Mouse (Mus musculus) liver, embryonic 11.5 days (tissue): ENCODE results near the gene Lrrc45. TPM values are rescaled to one million over a fixed set of nuclear protein-coding genes. Genes with fewer than 3 reads are reported as not detected.

Source experiments
- ATAC-seq: fragments of 200-750 bp; cut with Nextera tagmentation; replicated peaks from 2 replicates; pipeline ENCODE4 v1.8.0; 2017; ENCODE audit warnings: moderate number of reproducible peaks, mild to moderate bottlenecking, moderate TSS enrichment, moderate library complexity; ENCODE audit not compliant: low FRiP score
- DNase-seq: peaks from one replicate; pipeline ENCODE4 v3.0.0-alpha.2; 2017; ENCODE audit warnings: low spot score
- H3K27ac ChIP-seq: fragments of 300-500 bp; sonication (generic); 2 replicates; pipeline ENCODE4 v1.5.1; 2014; ENCODE audit warnings: mild to moderate bottlenecking, low read depth, low read length, control low read depth
- H3K27me3 ChIP-seq: fragments of 300-500 bp; sonication (generic); replicated peaks from 2 replicates; pipeline ENCODE4 v1.6.1; 2014; ENCODE audit warnings: low read length, mixed read lengths; ENCODE audit not compliant: control insufficient read depth, insufficient read depth
- H3K36me3 ChIP-seq: fragments of 300-500 bp; sonication (generic); 2 replicates; pipeline ENCODE4 v1.6.1; 2014; ENCODE audit warnings: mild to moderate bottlenecking, low read length, moderate library complexity, mixed read lengths; ENCODE audit not compliant: control insufficient read depth, insufficient read depth
- H3K4me1 ChIP-seq: fragments of 300-500 bp; sonication (generic); replicated peaks from 2 replicates; pipeline ENCODE4 v1.6.1; 2014; ENCODE audit warnings: low read length, mixed read lengths; ENCODE audit not compliant: control insufficient read depth, insufficient read depth
- H3K4me2 ChIP-seq: fragments of 300-500 bp; sonication (generic); 2 replicates; pipeline ENCODE4 v1.6.1; 2014; ENCODE audit warnings: mild to moderate bottlenecking, control low read depth, moderate library complexity
- H3K4me3 ChIP-seq: fragments of 300-500 bp; sonication (generic); 2 replicates; pipeline ENCODE4 v1.5.1; 2014; ENCODE audit warnings: low read depth, low read length, control low read depth
- H3K9ac ChIP-seq: fragments of 300-500 bp; sonication (generic); 2 replicates; pipeline ENCODE4 v1.6.1; 2014; ENCODE audit warnings: low read depth, low read length, control low read depth
- H3K9me3 ChIP-seq: fragments of 300-500 bp; sonication (generic); 2 replicates; pipeline ENCODE4 v1.6.1; 2016; ENCODE audit warnings: low read length, inconsistent platforms, mixed read lengths; ENCODE audit not compliant: control insufficient read depth
- WGBS: fragments of 180-500 bp; shearing (Covaris S2); extraction: QIAGEN DNeasy Blood & Tissue Kit; methylation state at CpG from one replicate; pipeline ENCODE4 v1.1.7; 2014; 5-methylcytosine and 5-hydroxymethylcytosine counted together
- polyA plus RNA-seq: library from polyadenylated mRNA; unstranded; fragments of >200 nt; fragmentation: Nextera tagmentation; extraction: Ambion mirVana; gene quantifications from 2 replicates; pipeline ENCODE4 v1.2.1, GENCODE M21; 2014

The Lrrc45 gene
- polyA plus RNA-seq, 1 experiment from 2014 or later: 38.3 TPM

GRCm38 (mm10) chr11:120709551-120709950 is 4.2 kb upstream of the Lrrc45 start:
- no peaks in the 10 kb centered on the region for H3K27me3 ChIP-seq
- ATAC-seq: no peak
- no peak overlapping the region for H3K9ac ChIP-seq
- no peak overlapping the region for H3K4me3 ChIP-seq
- H3K36me3 ChIP-seq: peaks cover 10% of the 10 kb centered on the region; the same call in 1 of the 2 replicates
- DNase-seq: no peak
- no peak overlapping the region for H3K4me2 ChIP-seq
- H3K27ac ChIP-seq: no peak overlapping the region
- H3K9me3 ChIP-seq: no peaks in the 10 kb centered on the region
- peaks cover 31% of the 10 kb centered on the region for H3K4me1 ChIP-seq
- 81% methylated on average over 2 of the region's 2 CpGs for WGBS

GRCm38 (mm10) chr11:120710672-120711071 is 3.1 kb upstream of the Lrrc45 start:
- WGBS: 76% methylated on average over 5 of the region's 5 CpGs
- Histone ChIP-seq H3K9me3 (no peaks in the 10 kb centered on the region), H3K27me3 (no peaks in the 10 kb centered on the region), H3K4me3 (no peak overlapping the region), H3K4me1 (peaks cover 24% of the 10 kb centered on the region), H3K36me3 (peaks cover 12% of the 10 kb centered on the region; the same call in 1 of the 2 replicates), H3K27ac (no peak overlapping the region), H3K9ac (no peak overlapping the region), H3K4me2 (no peak overlapping the region)
- DNase-seq (no peak), ATAC-seq (no peak)

GRCm38 (mm10) chr11:120711980-120712604 is 1.6 kb upstream of the Lrrc45 start:
- no peaks in the 10 kb centered on the region for H3K9me3 ChIP-seq
- DNase-seq: no peak
- H3K36me3 ChIP-seq: peaks cover 17% of the 10 kb centered on the region; the same call in 1 of the 2 replicates
- H3K27ac ChIP-seq: no peak overlapping the region
- H3K4me1 ChIP-seq: peaks cover 13% of the 10 kb centered on the region
- H3K4me3 ChIP-seq: peak overlapping the region; percentile 82
- 61% methylated on average over 8 of the region's 8 CpGs for WGBS
- peak overlapping the region; percentile 84 for H3K9ac ChIP-seq
- H3K27me3 ChIP-seq: no peaks in the 10 kb centered on the region
- H3K4me2 ChIP-seq: peak overlapping the region; percentile 99
- ATAC-seq: no peak

GRCm38 (mm10) chr11:120712771-120713568 is 755 bp upstream of the Lrrc45 start:
- ATAC-seq (peak; percentile 49), DNase-seq (peak; percentile 78)
- Histone ChIP-seq H3K36me3 (peaks cover 24% of the 10 kb centered on the region), H3K4me2 (peak overlapping the region; percentile 99), H3K27me3 (no peaks in the 10 kb centered on the region), H3K9ac (peak overlapping the region; percentile 84), H3K9me3 (no peaks in the 10 kb centered on the region), H3K27ac (peak overlapping the region; percentile 62), H3K4me3 (peak overlapping the region; percentile 82), H3K4me1 (peaks cover 11% of the 10 kb centered on the region)
- under 1% methylated on average over 38 of the region's 38 CpGs for WGBS

GRCm38 (mm10) chr11:120714546-120714945 is 821 bp downstream of the Lrrc45 start:
- DNase-seq: no peak
- no peak for ATAC-seq
- Histone ChIP-seq H3K36me3 (peaks cover 23% of the 10 kb centered on the region), H3K27ac (no peak overlapping the region), H3K9ac (peak overlapping the region; percentile 79), H3K4me1 (peaks cover 11% of the 10 kb centered on the region), H3K4me2 (peak overlapping the region; percentile 99), H3K4me3 (peak overlapping the region; percentile 82), H3K27me3 (no peaks in the 10 kb centered on the region), H3K9me3 (no peaks in the 10 kb centered on the region)
- WGBS: 45% methylated on average over 10 of the region's 10 CpGs

GRCm38 (mm10) chr11:120715131-120715530 is 1.4 kb downstream of the Lrrc45 start:
- H3K9ac ChIP-seq: no peak overlapping the region
- H3K4me3 ChIP-seq: no peak overlapping the region
- H3K4me2 ChIP-seq: peak overlapping the region; percentile 99
- no peak overlapping the region for H3K27ac ChIP-seq
- no peaks in the 10 kb centered on the region for H3K27me3 ChIP-seq
- DNase-seq (no peak), ATAC-seq (no peak)
- H3K4me1 ChIP-seq: peaks cover 11% of the 10 kb centered on the region
- H3K9me3 ChIP-seq: no peaks in the 10 kb centered on the region
- H3K36me3 ChIP-seq: peaks cover 24% of the 10 kb centered on the region
- WGBS: 88% methylated on average over 9 of the region's 9 CpGs

- H3K4me1 ChIP-seq: peaks cover 25% of the 10 kb centered on the region
- no peak for DNase-seq
- no peak for ATAC-seq
- WGBS: 88% methylated on average over 9 of the region's 9 CpGs
- H3K4me2 ChIP-seq: no peak overlapping the region
- H3K27me3 ChIP-seq: peaks cover 26% of the 10 kb centered on the region
- peaks cover 19% of the 10 kb centered on the region for H3K36me3 ChIP-seq
- H3K4me3 ChIP-seq: no peak overlapping the region
- no peak overlapping the region for H3K9ac ChIP-seq
- no peak overlapping the region for H3K27ac ChIP-seq
- H3K9me3 ChIP-seq: no peaks in the 10 kb centered on the region
Measured at GRCm38 (mm10) chr11:120719242-120719641, 5.5 kb downstream of the Lrrc45 start.

GRCm38 (mm10) chr11:120719841-120720376 is 6.2 kb downstream of the Lrrc45 start:
- ATAC-seq (no peak), DNase-seq (no peak)
- peaks cover 26% of the 10 kb centered on the region for H3K27me3 ChIP-seq
- H3K4me2 ChIP-seq: no peak overlapping the region
- peaks cover 21% of the 10 kb centered on the region for H3K4me1 ChIP-seq
- H3K9me3 ChIP-seq: no peaks in the 10 kb centered on the region
- no peak overlapping the region for H3K27ac ChIP-seq
- H3K9ac ChIP-seq: no peak overlapping the region
- H3K36me3 ChIP-seq: peaks cover 19% of the 10 kb centered on the region
- H3K4me3 ChIP-seq: no peak overlapping the region
- whole genome bisulfite sequencing: 88% methylated on average over 13 of the region's 13 CpGs
